Mouse (Mus musculus): ENCODE measurements around the gene Ptprt.

Ptprt gene

GRCm38 (mm10) chr2:162591388-162591787, 69.6 kb downstream of the Ptprt start:
- no peak for DNase-seq (ENCODE audit: low read depth, low spot score)

DNA sequence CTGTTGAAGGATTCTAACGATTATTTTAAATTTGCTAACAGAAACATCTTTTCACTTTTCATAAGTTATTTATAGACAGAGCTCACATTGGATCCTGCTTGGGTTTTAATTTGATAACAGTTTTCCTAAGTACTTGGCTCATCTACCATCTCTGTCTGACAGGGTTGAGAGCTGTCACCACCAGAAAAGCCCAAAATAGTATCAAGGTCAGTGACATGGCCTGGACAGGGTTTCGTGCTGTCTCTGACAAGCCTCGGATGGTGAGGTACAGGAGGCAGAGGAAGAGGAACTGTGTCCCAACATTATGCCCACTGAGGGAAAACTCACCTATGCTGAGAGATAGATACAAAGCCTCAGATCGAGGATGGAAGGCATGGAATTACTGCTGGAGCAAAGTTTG, 79.3 kb downstream of the Ptprt start:
- DNase-seq (ENCODE audit: low read depth, low spot score): no peak

- no peak for DNase-seq (ENCODE audit: low read depth, low spot score)
Measured at GRCm38 (mm10) chr2:162577819-162578218, 83.1 kb downstream of the Ptprt start.

DNA sequence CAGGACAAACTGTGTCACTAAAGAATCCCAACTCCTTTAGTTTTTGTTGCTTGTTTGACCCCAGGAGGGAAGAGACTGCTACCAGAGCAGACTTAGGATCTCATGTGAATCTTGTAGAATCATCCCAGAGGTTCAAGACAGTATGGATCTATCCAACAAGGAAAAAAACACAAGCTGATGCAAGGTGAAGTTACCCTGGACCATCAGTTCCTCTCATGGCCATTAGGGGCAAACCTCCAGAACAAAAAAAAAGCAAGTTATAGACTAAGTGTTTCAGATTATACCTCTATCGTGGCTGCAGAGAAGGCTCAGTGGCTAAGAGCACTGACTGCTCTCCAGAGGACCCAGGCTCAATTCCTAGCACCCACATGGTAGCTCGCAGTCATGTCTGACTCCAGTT, 88.1 kb downstream of the Ptprt start:
- DNase-seq (ENCODE audit: low read depth, low spot score): no peak

GRCm38 (mm10) chr2:162571037-162571436, 89.9 kb downstream of the Ptprt start:
- DNase-seq (ENCODE audit: low read depth, low spot score): no peak

- no peak for DNase-seq (ENCODE audit: low read depth, low spot score)
Measured at GRCm38 (mm10) chr2:162568308-162569100, 92.4 kb downstream of the Ptprt start.

DNA sequence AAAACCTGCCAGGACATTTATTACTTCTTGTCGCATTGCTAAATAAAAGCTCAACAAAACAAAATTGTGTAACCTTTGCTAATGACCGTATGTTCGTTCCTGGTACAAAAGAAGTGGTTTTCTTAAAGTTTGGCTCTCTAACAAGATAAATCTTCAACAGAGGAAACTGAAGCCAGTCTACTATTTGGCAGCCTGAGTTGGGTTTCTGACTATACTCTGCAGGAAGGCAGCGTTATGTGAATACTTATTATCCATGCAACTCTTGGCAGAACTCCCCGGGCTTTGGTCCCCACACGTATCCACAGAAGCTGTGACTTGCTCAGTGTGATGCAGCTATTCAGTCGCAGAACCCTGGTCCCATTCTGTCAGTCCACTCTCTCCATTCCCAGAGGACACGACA, 112.6 kb downstream of the Ptprt start:
- no peak for DNase-seq (ENCODE audit: low read depth, low spot score)

DNA sequence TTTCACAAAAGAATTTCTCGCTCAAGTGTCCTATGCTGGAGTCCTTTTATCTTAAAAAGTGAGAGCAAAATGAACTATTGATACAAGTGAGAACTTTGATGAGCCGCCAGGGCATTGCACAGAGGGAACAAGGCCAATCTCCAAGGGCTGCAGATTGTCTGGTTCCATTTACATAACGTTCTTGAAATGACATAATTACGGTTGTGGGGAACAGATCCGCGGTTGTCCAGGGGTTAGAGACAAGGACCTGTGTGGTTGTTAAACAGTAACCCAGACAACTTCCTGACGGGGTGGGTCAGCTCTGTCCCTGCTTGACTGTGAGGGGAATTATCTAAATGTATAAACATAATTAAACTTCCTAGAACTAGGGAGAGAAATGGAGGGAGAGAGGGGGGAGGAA, 129.3 kb downstream of the Ptprt start:
- DNase-seq (ENCODE audit: low read depth, low spot score): no peak

- no peak for DNase-seq (ENCODE audit: low read depth, low spot score)
Measured at GRCm38 (mm10) chr2:162528911-162529310, 132.0 kb downstream of the Ptprt start.

DNA sequence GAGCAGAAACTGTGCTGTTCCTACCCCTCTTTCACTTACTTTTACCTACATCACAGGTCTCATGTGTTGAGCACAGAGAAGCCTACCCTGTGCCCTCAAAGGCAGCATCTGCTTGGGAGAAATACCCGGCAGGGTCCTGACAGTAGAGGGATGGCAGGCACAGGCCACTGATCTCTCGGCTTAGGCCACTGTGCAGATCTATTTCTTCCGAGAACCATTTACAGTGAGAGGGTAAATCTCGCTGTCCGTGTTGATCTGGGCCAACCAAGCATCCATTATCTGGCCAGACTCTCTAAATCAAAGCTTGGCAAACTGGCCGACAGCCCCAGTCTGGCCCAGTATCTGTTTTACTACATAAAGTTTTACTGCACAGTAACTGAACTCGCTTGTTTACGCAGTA, 145.0 kb downstream of the Ptprt start:
- no peak for DNase-seq (ENCODE audit: low read depth, low spot score)

DNA sequence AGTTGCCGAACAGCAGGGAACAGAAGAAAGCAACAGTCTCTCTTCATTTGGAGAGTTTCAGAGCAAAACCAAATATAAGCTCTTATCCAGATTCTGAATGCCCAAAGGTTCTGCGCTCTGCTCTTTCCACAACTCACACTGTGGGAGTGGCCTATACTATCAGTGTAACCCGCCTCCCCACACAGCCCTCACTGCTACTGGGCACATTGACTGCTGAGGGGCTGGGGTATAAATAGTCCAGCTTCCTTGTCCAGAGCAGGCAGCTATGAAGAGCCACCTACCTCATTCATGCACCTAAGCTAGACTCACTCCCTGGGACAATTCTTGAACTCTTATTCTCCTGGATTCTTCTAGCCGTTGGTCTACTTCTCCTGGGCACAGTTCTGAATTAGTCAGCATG, 147.9 kb downstream of the Ptprt start:
- no peak for DNase-seq (ENCODE audit: low read depth, low spot score)

DNA sequence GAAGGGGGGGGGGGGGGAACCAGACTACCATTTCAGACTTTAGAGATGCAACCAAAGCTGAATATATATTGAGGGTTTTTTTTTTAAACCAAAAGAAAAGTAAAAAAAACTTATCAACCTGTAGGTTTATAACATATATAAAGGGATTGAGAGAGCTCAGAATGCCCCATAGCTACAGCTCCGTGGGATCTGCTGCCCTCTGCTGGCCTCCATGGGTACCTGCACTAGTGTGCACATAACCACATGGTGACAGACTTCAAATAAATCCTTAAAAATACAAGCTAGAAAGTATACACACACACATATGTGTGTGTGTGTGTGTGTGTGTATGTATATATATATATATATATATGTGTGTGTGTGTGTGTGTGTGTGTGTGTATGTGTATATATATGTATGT, 148.9 kb downstream of the Ptprt start:
- DNase-seq (ENCODE audit: low read depth, low spot score): no peak

DNA sequence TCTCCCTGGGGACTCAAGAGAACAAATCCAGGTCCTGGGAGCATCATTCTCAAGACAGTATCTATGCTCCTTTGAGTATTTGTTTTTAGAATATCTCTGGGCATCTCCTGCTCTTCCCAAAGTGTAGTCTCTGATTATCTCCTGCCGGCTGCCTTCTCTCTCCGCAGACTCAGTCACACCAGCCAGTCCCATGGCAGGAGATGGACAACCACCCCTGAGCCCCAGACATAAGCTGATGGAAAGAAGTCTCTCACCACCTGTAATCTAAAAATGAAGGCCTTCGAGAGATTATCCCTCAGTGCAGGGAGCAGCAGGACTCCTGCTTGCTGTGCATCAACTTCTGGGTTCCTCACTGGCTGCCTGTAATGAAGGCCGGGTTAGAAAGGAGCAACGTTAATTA, 151.9 kb downstream of the Ptprt start:
- DNase-seq (ENCODE audit: low read depth, low spot score): no peak

- no peak for DNase-seq (ENCODE audit: low read depth, low spot score)
Measured at GRCm38 (mm10) chr2:162507664-162508063, 153.3 kb downstream of the Ptprt start.

DNA sequence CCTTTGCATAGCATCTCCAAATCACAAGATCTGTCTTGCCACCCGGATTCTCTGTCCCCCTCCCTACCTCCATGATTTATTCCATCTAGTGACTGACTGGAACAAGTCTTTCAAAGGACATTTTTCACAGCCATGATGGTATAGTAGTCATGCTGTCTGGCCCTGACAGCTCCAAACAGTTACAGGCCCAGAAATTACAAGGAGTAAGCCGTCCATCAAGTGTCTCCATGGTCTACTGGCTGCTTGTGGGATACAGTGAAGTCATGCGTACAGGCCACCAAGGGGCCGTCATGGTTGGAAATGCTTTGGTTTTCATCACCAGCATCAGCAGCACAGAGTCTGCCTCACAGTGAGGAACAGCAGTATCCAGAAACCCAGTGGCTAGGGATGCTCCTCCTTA, 156.1 kb downstream of the Ptprt start:
- DNase-seq (ENCODE audit: low read depth, low spot score): no peak

DNA sequence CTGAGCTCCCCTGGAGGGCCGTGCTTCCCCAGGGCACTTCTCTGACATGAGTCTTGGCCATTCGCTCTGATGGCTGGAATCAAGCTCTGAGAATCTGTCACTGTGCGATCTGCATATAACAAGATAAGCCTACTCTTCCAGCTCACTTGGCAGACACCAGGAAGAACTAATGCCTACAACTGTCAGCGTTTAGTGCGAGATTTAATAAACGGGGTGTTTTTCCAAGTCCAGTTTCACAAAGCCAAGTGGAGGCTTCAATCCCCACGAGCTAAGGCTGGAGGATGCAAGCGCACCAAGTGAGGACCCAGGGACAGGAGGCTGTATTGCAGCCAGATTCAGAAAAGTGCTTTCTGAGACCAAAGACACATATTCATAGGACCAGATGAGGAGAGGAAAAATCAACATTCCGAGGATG, 161.4 kb downstream of the Ptprt start:
- DNase-seq (ENCODE audit: low read depth, low spot score): no peak

DNA sequence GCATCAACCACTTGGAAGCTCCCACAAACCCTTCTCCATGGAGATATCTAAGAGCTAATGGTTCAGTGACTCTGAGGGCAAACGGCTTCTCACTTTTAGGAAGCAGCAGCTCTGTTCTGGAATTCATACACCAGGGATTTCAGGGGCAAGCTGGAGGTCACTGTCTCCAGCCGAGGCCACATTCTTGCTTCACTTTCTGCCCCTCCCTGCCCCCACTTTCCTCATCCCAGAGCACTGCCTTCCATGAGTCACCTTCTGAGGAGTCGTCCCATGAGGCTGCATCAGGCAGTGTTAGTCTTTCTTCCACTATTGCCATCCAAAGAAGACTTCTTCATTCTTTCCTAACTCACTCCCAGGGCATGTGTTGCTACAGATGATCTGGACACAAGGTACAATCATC, 162.8 kb downstream of the Ptprt start:
- DNase-seq (ENCODE audit: low read depth, low spot score): no peak

DNA sequence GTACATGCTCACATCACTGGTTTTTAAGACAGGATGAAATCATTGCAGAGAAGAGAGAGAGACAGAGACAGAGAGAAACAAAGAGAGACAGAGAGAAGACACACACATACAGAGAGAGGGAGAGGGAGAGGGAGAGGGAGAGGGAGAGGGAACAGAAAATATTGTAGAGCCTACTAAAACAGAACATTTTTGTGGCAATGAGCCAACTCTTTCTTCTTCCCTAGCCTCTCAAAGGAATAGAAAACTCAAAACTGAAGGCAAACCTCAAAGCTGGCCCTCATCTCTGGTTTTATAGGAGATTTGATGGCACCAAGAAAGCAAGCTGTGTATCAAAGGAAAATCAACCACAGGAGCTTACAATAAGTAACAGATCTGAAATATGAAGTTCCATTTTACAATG, 176.9 kb downstream of the Ptprt start:
- no peak for DNase-seq (ENCODE audit: low read depth, low spot score)

DNA sequence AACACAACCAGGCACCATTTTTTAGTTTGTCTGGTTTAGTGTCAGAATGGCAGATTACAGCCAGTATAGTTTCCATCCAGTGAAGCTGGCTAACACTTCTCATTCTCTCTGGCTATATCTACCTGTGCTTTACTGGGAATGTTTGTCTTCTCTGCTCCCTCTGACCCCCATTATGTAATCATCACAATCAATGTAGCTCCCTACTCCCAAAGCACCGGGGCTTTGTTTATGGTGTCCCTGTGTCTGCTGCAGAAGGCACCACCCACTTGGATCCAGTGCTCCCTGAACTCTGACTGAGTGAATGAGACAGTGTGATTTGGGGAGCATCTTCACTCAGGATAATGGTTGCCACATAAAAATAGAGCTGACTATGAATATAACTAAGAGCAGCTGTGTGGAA, 217.8 kb downstream of the Ptprt start:
- no peak for DNase-seq (ENCODE audit: low read depth, low spot score)

- DNase-seq (ENCODE audit: low read depth, low spot score): no peak
Measured at GRCm38 (mm10) chr2:162436646-162437045, 224.3 kb downstream of the Ptprt start.

DNA sequence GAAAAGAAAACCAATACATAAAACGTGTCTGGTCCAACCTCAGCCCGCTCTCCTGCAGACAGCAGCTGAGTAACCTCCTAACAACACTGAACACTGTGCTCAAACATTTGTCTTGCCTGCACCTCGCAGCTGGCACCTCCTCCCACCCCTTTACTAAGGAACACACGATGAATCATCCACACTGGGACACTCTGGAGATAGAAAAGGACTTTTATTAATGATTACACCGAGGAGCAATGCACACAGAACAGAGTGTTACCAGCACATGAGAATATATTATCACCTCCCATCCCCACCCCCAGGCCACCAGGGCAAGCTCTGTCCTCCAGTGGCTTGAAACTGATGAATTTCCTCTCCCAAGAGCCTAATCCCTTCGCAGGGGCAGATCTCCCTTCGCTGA, 230.8 kb downstream of the Ptprt start:
- DNase-seq (ENCODE audit: low read depth, low spot score): no peak

DNA sequence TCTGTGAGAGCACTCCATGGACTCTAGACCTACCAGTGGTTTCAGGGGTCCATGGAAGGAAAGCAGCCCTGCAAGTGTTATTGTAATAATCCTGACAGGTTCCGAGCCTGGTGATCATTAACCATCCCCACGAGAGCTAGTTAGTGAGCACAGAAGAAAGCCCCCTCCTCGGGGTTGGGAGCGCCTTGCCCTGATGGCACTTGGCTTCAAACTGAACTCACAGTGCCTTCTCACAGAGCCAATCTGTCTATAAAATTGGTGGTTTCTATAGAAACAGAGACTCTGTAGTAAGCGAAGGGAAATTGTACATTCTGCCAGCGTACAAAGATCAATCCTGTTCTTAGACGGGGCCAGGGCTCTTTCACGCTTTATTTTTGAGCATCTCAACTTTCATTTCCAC, 234.8 kb downstream of the Ptprt start:
- DNase-seq (ENCODE audit: low read depth, low spot score): no peak

- no peak for DNase-seq (ENCODE audit: low read depth, low spot score)
Measured at GRCm38 (mm10) chr2:162418181-162418580, 242.8 kb downstream of the Ptprt start.

Measured in CD4-positive, CD25-positive, alpha-beta regulatory T cell, adult 2 months (primary cell).